Mouse (Mus musculus): ENCODE measurements around the gene Lrrc20.

- TF ChIP-seq EP300 (IDR thresholded peaks at IDR 0.05; ENCODE audit: low read depth) (no peak), CTCF (IDR thresholded peaks at IDR 0.05; ENCODE audit: low read depth) (no peak)
These were observed 42.7 kb downstream of the Lrrc20 start for GRCm38 (mm10) chr10:61518320-61518719.

All from liver, embryonic 14.5 days (tissue).